In genomic region chr5:114864813-114865212, GRCm38 (mm10) we compare ENCODE assay signal across 37 mouse cellular contexts. TPM values are rescaled to one million over a fixed set of nuclear protein-coding genes. Genes with fewer than 3 reads are reported as not detected.
DNase-seq lines count a peak whose midpoint lies in the region; ATAC-seq and TF ChIP-seq lines count a peak whose summit lies in the region.
"Had no signal": no experiment of that assay in that cellular context is flagged by ENCODE, and none has a peak within 500 bp of the region (broad histone marks: within the 10 kb centered on the region; RNA-seq: fewer than 3 reads in every experiment).

No protein-coding gene starts in this region.

- TF ChIP-seq RAD21 in CH12.LX (IDR thresholded peaks at IDR 0.05; ENCODE audit: low read depth, low read length): no peak

- no peak overlapping the region for H3K9ac ChIP-seq in liver, postnatal 0 days (replicated peaks)
- no peak overlapping the region for H3K9ac ChIP-seq in CH12.LX (ENCODE audit: insufficient read depth, low read depth)
- H3K9ac ChIP-seq: embryonic facial prominence, embryonic 13.5 days; forebrain, embryonic 12.5 days; hindbrain, embryonic 15.5 days; limb, embryonic 12.5 days; liver, embryonic 12.5 days; midbrain, embryonic 13.5 days; neural tube, embryonic 12.5 days had no signal

- H3K4me3 ChIP-seq in liver, postnatal 0 days (ENCODE audit: low read depth, low read length): no peak overlapping the region
- H3K4me3 ChIP-seq in CH12.LX (replicated peaks in 1 of 3; ENCODE audit: low read depth in 2 of 3, low read length in 2 of 3, poor library complexity in 1 of 3): no peak overlapping the region
- no peak overlapping the region for H3K4me3 ChIP-seq in heart, embryonic 10.5 days
- H3K4me3 ChIP-seq: embryonic facial prominence, embryonic 13.5 days; erythroblast, embryonic 14.5 days; forebrain, embryonic 12.5 days; heart, adult 2 months; hindbrain, embryonic 15.5 days; layer of hippocampus, adult 2 months; limb, embryonic 12.5 days; liver, embryonic 12.5 days; megakaryocyte, embryonic 14.5 days; midbrain, embryonic 13.5 days; neural tube, embryonic 12.5 days had no signal

- no peaks in the 10 kb centered on the region for H3K36me3 ChIP-seq in liver, postnatal 0 days (replicated peaks; ENCODE audit: insufficient read depth, low read length)
- H3K36me3 ChIP-seq in CH12.LX (replicated peaks in 1 of 2; ENCODE audit: control insufficient read depth in 1 of 2, insufficient read depth in 1 of 2, low read length in 1 of 2): no peaks in the 10 kb centered on the region
- no peaks in the 10 kb centered on the region for H3K36me3 ChIP-seq in heart, embryonic 10.5 days
- H3K36me3 ChIP-seq: embryonic facial prominence, embryonic 13.5 days; forebrain, embryonic 12.5 days; hindbrain, embryonic 15.5 days; limb, embryonic 12.5 days; liver, embryonic 12.5 days; midbrain, embryonic 13.5 days; neural tube, embryonic 12.5 days had no signal

- in situ Hi-C loops in CH12.LX (cut with MboI; ENCODE audit: low pct_ligation_motif_present, low pct_unique_long_range_greater_than_20kb, low sequenced_read_pairs): no loop called here

- TF ChIP-seq POLR2A in CH12.LX (IDR thresholded peaks at IDR 0.05; ENCODE audit: low read depth, low read length): no peak

- H3K27me3 ChIP-seq in liver, postnatal 0 days (ENCODE audit: insufficient read depth, low read length): no peaks in the 10 kb centered on the region
- H3K27me3 ChIP-seq in CH12.LX (replicated peaks): no peaks in the 10 kb centered on the region
- peaks cover 15% of the 10 kb centered on the region for H3K27me3 ChIP-seq in heart, embryonic 10.5 days (ENCODE audit: insufficient read depth, poor library complexity, severe bottlenecking)
- H3K27me3 ChIP-seq: embryonic facial prominence, embryonic 13.5 days; hindbrain, embryonic 15.5 days; midbrain, embryonic 13.5 days; neural tube, embryonic 12.5 days had no signal

- no peak; the same call in 1 of the 2 replicates for ATAC-seq in liver, postnatal 0 days
- ATAC-seq in monocyte, adult 5-6 weeks (replicated peaks; ENCODE audit: insufficient number of reproducible peaks, low FRiP score, low TSS enrichment, poor library complexity, severe bottlenecking): peak; percentile 59; the same call in 1 of the 2 replicates
- ATAC-seq: intestine, embryonic 16.5 days; liver, embryonic 12.5 days; midbrain, embryonic 13.5 days had no signal

- dilution Hi-C loops in CH12.LX (cut with MboI; ENCODE audit: extremely low pct_ligation_motif_present, extremely low pct_unique_long_range_greater_than_20kb, low sequenced_read_pairs): no loop called here

- H3K4me1 ChIP-seq in liver, postnatal 0 days (ENCODE audit: insufficient read depth): peaks cover 4% of the 10 kb centered on the region; the same call in 1 of the 2 replicates
- H3K4me1 ChIP-seq in CH12.LX (ENCODE audit: control insufficient read depth in 1 of 2, insufficient read depth in 2 of 2): peaks cover 9 to 35% of the 10 kb centered on the region in 2 experiments
- 0 out of 2 replicates have a peak, but pooled peaks cover 3% of the 10 kb centered on the region for H3K4me1 ChIP-seq in heart, embryonic 10.5 days
- H3K4me1 ChIP-seq: embryonic facial prominence, embryonic 13.5 days; forebrain, embryonic 12.5 days; hindbrain, embryonic 15.5 days; limb, embryonic 12.5 days; liver, embryonic 12.5 days; midbrain, embryonic 13.5 days; neural tube, embryonic 12.5 days had no signal

- DNase-seq in liver, postnatal 0 days: no peak
- DNase-seq in liver (no peak), A20 (ENCODE audit: low read depth, low spot score) (peak; percentile 13), CH12.LX (ENCODE audit: extremely low read depth) (peak; percentile 94)
- no peak for DNase-seq in heart, embryonic 10.5 days (ENCODE audit: low spot score)
- no peak for DNase-seq in cerebellum, postnatal 10 days
- DNase-seq in lung, postnatal 14 days: no peak
- DNase-seq: cerebellum, adult 11-12 months; cerebellum, postnatal 36 days; embryo, embryonic 11 days; gastrocnemius, postnatal 25 days; heart, adult 2 months; kidney, adult 9 months; kidney, postnatal 14 days; layer of hippocampus, postnatal 36 days; lung, adult 2 months; lung, postnatal 36 days; right cerebral cortex, adult 18-20 months; right cerebral cortex, postnatal 4 days; thymus, postnatal 14 days had no signal

- TF ChIP-seq CTCF in liver, postnatal 0 days (IDR thresholded peaks at IDR 0.05; ENCODE audit: low read depth): no peak
- TF ChIP-seq CTCF in CH12.LX (conservative IDR thresholded peaks at IDR 0.05 in 1 of 2, IDR thresholded peaks at IDR 0.05 in 1 of 2; ENCODE audit: low read depth in 2 of 2, low read length in 2 of 2): no peak

- no peak overlapping the region for H3K27ac ChIP-seq in liver, postnatal 0 days (ENCODE audit: low read depth)
- H3K27ac ChIP-seq in CH12.LX (ENCODE audit: insufficient read depth, low read depth): no peak overlapping the region
- no peak overlapping the region for H3K27ac ChIP-seq in heart, embryonic 10.5 days
- H3K27ac ChIP-seq: embryonic facial prominence, embryonic 13.5 days; forebrain, embryonic 12.5 days; heart, adult 2 months; hindbrain, embryonic 15.5 days; layer of hippocampus, adult 2 months; limb, embryonic 12.5 days; liver, embryonic 12.5 days; midbrain, embryonic 13.5 days; neural tube, embryonic 12.5 days had no signal

- H3K79me2 ChIP-seq in CH12.LX (replicated peaks; ENCODE audit: control insufficient read depth, extremely low read depth, insufficient read depth, poor library complexity, severe bottlenecking): no peaks in the 10 kb centered on the region

- TF ChIP-seq EP300 in liver, postnatal 0 days (IDR thresholded peaks at IDR 0.05; ENCODE audit: low read depth): peak; percentile 32; the same call in 1 of the 2 replicates
- peak; percentile 91 for TF ChIP-seq EP300 in CH12.LX (IDR thresholded peaks at IDR 0.05; ENCODE audit: low read length)

- H3K4me2 ChIP-seq in liver, postnatal 0 days (ENCODE audit: low read depth, low read length): no peak overlapping the region
- peak overlapping the region; percentile 25 for H3K4me2 ChIP-seq in CH12.LX (ENCODE audit: insufficient read depth, low read depth, poor library complexity, severe bottlenecking)
- H3K4me2 ChIP-seq: embryonic facial prominence, embryonic 13.5 days; forebrain, embryonic 12.5 days; hindbrain, embryonic 15.5 days; limb, embryonic 12.5 days; liver, embryonic 12.5 days; midbrain, embryonic 13.5 days; neural tube, embryonic 12.5 days had no signal

- peaks cover 7% of the 10 kb centered on the region for H3K9me3 ChIP-seq in liver, postnatal 0 days (ENCODE audit: low read length)
- H3K9me3 ChIP-seq in CH12.LX (replicated peaks; ENCODE audit: low read length): peaks cover 31% of the 10 kb centered on the region
- peaks cover 14% of the 10 kb centered on the region; the same call in 1 of the 2 replicates for H3K9me3 ChIP-seq in heart, embryonic 10.5 days

- WGBS in liver, postnatal 0 days (ENCODE audit: insufficient replicate concordance): 60% methylated on average over 7 of the region's 7 CpGs
- WGBS in heart, embryonic 10.5 days: 77% methylated on average over 7 of the region's 7 CpGs

TF ChIP-seq in CH12.LX, 34 proteins besides CTCF, POLR2A, EP300 and RAD21 (continues in another document):
- TF ChIP-seq BHLHE40 (IDR thresholded peaks at IDR 0.05; ENCODE audit: low read depth, low read length) (peak; percentile 79), JUND (conservative IDR thresholded peaks at IDR 0.05; ENCODE audit: low read depth, low read length) (0 out of 2 replicates have a peak, but pooled peaks have one; percentile 21), SIN3A (IDR thresholded peaks at IDR 0.05; ENCODE audit: low read length) (peak; percentile 88), ZKSCAN1 (IDR thresholded peaks at IDR 0.05; ENCODE audit: borderline replicate concordance, low read depth, low read length) (no peak), RCOR1 (conservative IDR thresholded peaks at IDR 0.05; ENCODE audit: low read depth, low read length) (peak; percentile 60; the same call in 1 of the 2 replicates), ZC3H11A (IDR thresholded peaks at IDR 0.05; ENCODE audit: low read depth, low read length) (no peak)

RNA-seq across cellular contexts. Expression of gene Gm9936, which starts 6.3 kb away (rescaled TPM):
- polyA plus RNA-seq in liver, postnatal 0 days (2015; fragmentation: Nextera tagmentation; extraction: Ambion mirVana): not detected in 2 replicates
- total RNA-seq in CH12.LX (2012; rRNA removed) (0.04 TPM in 1 of 2 replicates, not detected in the other), CH12.LX (2014; rRNA removed) (0.15 and 0.26 TPM in 2 replicates)
- 0.11 TPM in 1 of 2 replicates, not detected in the other for polyA plus RNA-seq in CH12.LX (2012; ENCODE audit: insufficient read length, low read depth)
- total RNA-seq in monocyte, adult 5-6 weeks (2017): not detected in 3 replicates
- polyA plus RNA-seq in heart, embryonic 10.5 days (2016; fragmentation: Nextera tagmentation; extraction: Ambion mirVana): not detected in 2 replicates
- total RNA-seq: gastrocnemius, postnatal 25 days; heart, adult 2 months; heart, postnatal 25 days had no signal
- polyA plus RNA-seq: erythroblast, embryonic 14.5 days; heart, adult 2 months; heart, embryonic 14.5 days; liver, embryonic 12.5 days; lung, adult 2 months had no signal

RNA-seq across cellular contexts. Expression of gene 4930519G04Rik, which starts 11.3 kb away (rescaled TPM):
- polyA plus RNA-seq in liver, postnatal 0 days (2015; fragmentation: Nextera tagmentation; extraction: Ambion mirVana): not detected in 2 replicates
- total RNA-seq in CH12.LX (2012; rRNA removed) (not detected in 2 replicates), CH12.LX (2014; rRNA removed) (not detected in 2 replicates)
- polyA plus RNA-seq in CH12.LX (2012; ENCODE audit: insufficient read length, low read depth): not detected in 2 replicates
- 0.57 TPM in 1 of 3 replicates, not detected in the others for total RNA-seq in monocyte, adult 5-6 weeks (2017)
- not detected in 2 replicates for polyA plus RNA-seq in heart, embryonic 10.5 days (2016; fragmentation: Nextera tagmentation; extraction: Ambion mirVana)
- total RNA-seq: adrenal gland, postnatal 4 days; gastrocnemius, postnatal 25 days; heart, adult 2 months; heart, postnatal 25 days; layer of hippocampus, adult 2 months; layer of hippocampus, postnatal 36 days; left cerebral cortex, postnatal 14 days had no signal
- polyA plus RNA-seq: forebrain, embryonic 12.5 days; heart, adult 2 months; heart, embryonic 14.5 days; hindbrain, embryonic 15.5 days; intestine, embryonic 16.5 days; limb, embryonic 12.5 days; liver, embryonic 12.5 days; lung, adult 2 months; midbrain, embryonic 13.5 days; neural tube, embryonic 12.5 days; stomach, embryonic 16.5 days had no signal

RNA-seq across cellular contexts. Expression of gene Oasl2, which starts 31.9 kb away (rescaled TPM):
- 7.8 and 10.1 TPM in 2 replicates for polyA plus RNA-seq in liver, postnatal 0 days (2015; fragmentation: Nextera tagmentation; extraction: Ambion mirVana)
- total RNA-seq in CH12.LX (2012; rRNA removed): not detected in 2 replicates
- total RNA-seq in CH12.LX (2014; rRNA removed): not detected in 2 replicates
- polyA plus RNA-seq in CH12.LX (2012; ENCODE audit: insufficient read length, low read depth): 0.31 and 0.38 TPM in 2 replicates
- 10.6 to 17.9 TPM (median 14.4 TPM) in 3 replicates for total RNA-seq in monocyte, adult 5-6 weeks (2017)
- 1.1 and 1.7 TPM in 2 replicates for polyA plus RNA-seq in heart, embryonic 10.5 days (2016; fragmentation: Nextera tagmentation; extraction: Ambion mirVana)

RNA-seq across cellular contexts. Expression of gene 1500011B03Rik, which starts 41.5 kb away (rescaled TPM):
- polyA plus RNA-seq in liver, postnatal 0 days (2015; fragmentation: Nextera tagmentation; extraction: Ambion mirVana): 31.2 and 32.5 TPM in 2 replicates
- total RNA-seq in CH12.LX (2012; rRNA removed) (15.5 and 17.5 TPM in 2 replicates), CH12.LX (2014; rRNA removed) (39.1 and 39.7 TPM in 2 replicates)
- polyA plus RNA-seq in CH12.LX (2012; ENCODE audit: insufficient read length, low read depth): 31.4 and 35.5 TPM in 2 replicates
- total RNA-seq in monocyte, adult 5-6 weeks (2017): 33.0 to 67.3 TPM (median 42.5 TPM) in 3 replicates
- 58.7 and 77.1 TPM in 2 replicates for polyA plus RNA-seq in heart, embryonic 10.5 days (2016; fragmentation: Nextera tagmentation; extraction: Ambion mirVana)

RNA-seq across cellular contexts. Expression of gene Oasl1, which starts 58.2 kb away (rescaled TPM):
- 2.2 TPM in 2 replicates for polyA plus RNA-seq in liver, postnatal 0 days (2015; fragmentation: Nextera tagmentation; extraction: Ambion mirVana)
- total RNA-seq in CH12.LX (2012; rRNA removed) (not detected in 2 replicates), CH12.LX (2014; rRNA removed) (not detected in 2 replicates)
- polyA plus RNA-seq in CH12.LX (2012; ENCODE audit: insufficient read length, low read depth): 0.37 and 0.46 TPM in 2 replicates
- total RNA-seq in monocyte, adult 5-6 weeks (2017): 0.95 to 2.6 TPM (median 1.5 TPM) in 3 replicates
- 0.31 TPM in 1 of 2 replicates, not detected in the other for polyA plus RNA-seq in heart, embryonic 10.5 days (2016; fragmentation: Nextera tagmentation; extraction: Ambion mirVana)
- total RNA-seq: layer of hippocampus, adult 2 months; layer of hippocampus, postnatal 36 days; left cerebral cortex, postnatal 14 days had no signal
- polyA plus RNA-seq: erythroblast, embryonic 14.5 days had no signal

Comparison
In these comparisons a context has a peak if more than half of its experiments do, and no peak if none do; other contexts are left out.
1. DNase-seq: peak in A20 (single experiment) and CH12.LX (single experiment); none in liver, postnatal 0 days (single experiment), liver (single experiment), heart, embryonic 10.5 days (single experiment), cerebellum, postnatal 10 days (0 of 2) and lung, postnatal 14 days (single experiment).